Mouse (Mus musculus) E14TG2a.4 (cell line): ENCODE measurements around the gene Gm10801.
"Not testable (repeated sequence)": the region's sequence is repeated elsewhere in the genome, so short reads cannot be mapped to it uniquely, and the experiment has no call there.

Experiments
- H3K27me3 ChIP-seq: 2 replicates; pipeline ENCODE4 v1.6.1; 2014; ENCODE audit warnings: low read length, control low read depth; ENCODE audit not compliant: insufficient read depth
- H3K36me3 ChIP-seq: 2 replicates; pipeline ENCODE4 v1.6.1; 2014; ENCODE audit warnings: low read length, control low read depth; ENCODE audit not compliant: insufficient read depth
- H3K4me1 ChIP-seq: replicated peaks from 2 replicates; pipeline ENCODE4 v1.6.1; 2014; ENCODE audit warnings: low read depth, low read length, control low read depth
- H3K4me3 ChIP-seq: replicated peaks from 2 replicates; pipeline ENCODE4 v1.5.1; 2014; ENCODE audit warnings: mild to moderate bottlenecking, low read length
- H3K9me3 ChIP-seq: 2 replicates; pipeline ENCODE4 v1.6.1; 2014; ENCODE audit warnings: low read length, control low read depth
- CTCF ChIP-seq: conservative IDR thresholded peaks from 2 replicates; pipeline ENCODE4 v1.5.1; 2014; ENCODE audit warnings: low read length
- NANOG ChIP-seq: IDR thresholded peaks from 2 replicates; pipeline ENCODE4 v1.6.1; 2014; ENCODE audit warnings: borderline replicate concordance, low read length, mixed read lengths
- POU5F1 ChIP-seq: IDR thresholded peaks from 2 replicates; pipeline ENCODE4 v1.6.1; 2014; ENCODE audit warnings: low read length, borderline replicate concordance

The Gm10801 gene

GRCm38 (mm10) chr2:98661937-98662336 lies at the start of gene Gm10801:
TSS of gene Gm10801 (plus strand) at chr2:98662237.
- H3K27me3 ChIP-seq, H3K4me3 ChIP-seq, H3K9me3 ChIP-seq, H3K4me1 ChIP-seq, H3K36me3 ChIP-seq: not testable (repeated sequence)

- H3K9me3 ChIP-seq, H3K4me3 ChIP-seq, H3K27me3 ChIP-seq, H3K4me1 ChIP-seq, H3K36me3 ChIP-seq: not testable (repeated sequence)
These were observed 5.2 kb downstream of the Gm10801 start, which contains the start of gene Gm10800 for GRCm38 (mm10) chr2:98667201-98667600. TSS of gene Gm10800 (minus strand) at chr2:98667301.

- TF ChIP-seq NANOG = no peak
- TF ChIP-seq POU5F1 = no peak
- no peak for TF ChIP-seq CTCF
- H3K4me1 ChIP-seq = no peaks in the 10 kb centered on the region
- H3K36me3 ChIP-seq = no peaks in the 10 kb centered on the region
- no peak overlapping the region for H3K4me3 ChIP-seq
- peaks cover 3% of the 10 kb centered on the region; the same call in 1 of the 2 replicates for H3K9me3 ChIP-seq
- H3K27me3 ChIP-seq = no peaks in the 10 kb centered on the region
These were observed 35.5 kb downstream of the Gm10801 start for GRCm38 (mm10) chr2:98697533-98697932.
